Mouse (Mus musculus): ENCODE measurements around the gene Osbpl7.

- TF ChIP-seq POLR2A (IDR thresholded peaks at IDR 0.05; ENCODE audit: borderline replicate concordance, control insufficient read depth, low read depth, low read length) = no peak
- TF ChIP-seq CTCF (IDR thresholded peaks at IDR 0.05; ENCODE audit: control insufficient read depth, insufficient read depth, low read length) = no peak
Observed at GRCm38 (mm10) chr11:97048090-97048650, 2.3 kb upstream of the Osbpl7 start.
